Mouse (Mus musculus): ENCODE measurements at regions not wholly inside any gene's neighbourhood (a gene's known extent, or its start where the extent isn't known, plus 50 kb on each side); places are given as distances from the start of the nearest gene placed in this dataset.

DNA sequence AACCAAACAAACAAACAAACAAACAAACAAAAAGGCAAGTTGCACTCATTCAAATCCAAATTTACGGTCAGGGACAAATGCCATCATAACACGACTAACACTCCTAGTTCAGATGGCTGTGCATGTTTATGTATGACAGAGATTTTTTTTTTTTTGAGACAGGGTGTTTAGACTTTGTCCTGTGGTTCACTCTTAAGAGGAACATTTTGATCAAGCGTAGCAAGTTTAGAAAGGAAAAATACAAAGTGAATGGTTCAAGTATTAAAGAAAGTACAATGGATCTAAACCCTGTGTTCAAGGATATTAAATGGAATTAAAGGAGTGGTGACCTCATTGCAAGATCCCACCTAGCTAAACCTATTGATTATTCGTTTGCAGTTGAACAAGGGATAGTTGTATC lies 60.2 kb upstream of the Slc6a6 start:
- TF ChIP-seq CTCF (IDR thresholded peaks at IDR 0.05; ENCODE audit: low read depth) (no peak), EP300 (optimal IDR thresholded peaks at IDR 0.05) (no peak)

Data from stomach, postnatal 0 days (tissue).